Mouse (Mus musculus) neural tube, embryonic 11.5 days (tissue): ENCODE results near the gene Pcbp2. TPM values are rescaled to one million over a fixed set of nuclear protein-coding genes. Genes with fewer than 3 reads are reported as not detected.

ENCODE experiments used
- ATAC-seq: fragments of 200-750 bp; cut with Nextera tagmentation; 2 replicates; pipeline ENCODE4 v1.8.0; 2017; ENCODE audit warnings: moderate number of reproducible peaks, mild to moderate bottlenecking, moderate TSS enrichment, moderate library complexity; ENCODE audit not compliant: insufficient read depth, low FRiP score, low TSS enrichment
- DNase-seq: peaks from one replicate; pipeline ENCODE4 v3.0.0-alpha.2; 2015; ENCODE audit warnings: low spot score
- H3K27ac ChIP-seq: fragments of 300-500 bp; sonication (generic); 2 replicates; pipeline ENCODE4 v1.5.1; 2014; ENCODE audit warnings: low read depth, mild to moderate bottlenecking, low read length
- H3K27me3 ChIP-seq: fragments of 300-500 bp; sonication (generic); 2 replicates; pipeline ENCODE4 v1.6.1; 2014; ENCODE audit warnings: mild to moderate bottlenecking, low read length, mixed read lengths; ENCODE audit not compliant: control insufficient read depth, insufficient read depth
- H3K36me3 ChIP-seq: fragments of 300-500 bp; sonication (generic); 2 replicates; pipeline ENCODE4 v1.6.1; 2014; ENCODE audit warnings: mild to moderate bottlenecking, low read length, moderate library complexity, mixed read lengths; ENCODE audit not compliant: control insufficient read depth, insufficient read depth
- H3K4me1 ChIP-seq: fragments of 300-500 bp; sonication (generic); 2 replicates; pipeline ENCODE4 v1.6.1; 2014; ENCODE audit warnings: low read length, mixed read lengths; ENCODE audit not compliant: control insufficient read depth, insufficient read depth
- H3K4me2 ChIP-seq: fragments of 300-500 bp; sonication (generic); 2 replicates; pipeline ENCODE4 v1.6.1; 2014; ENCODE audit warnings: low read depth, mild to moderate bottlenecking, moderate library complexity
- H3K4me3 ChIP-seq: fragments of 300-500 bp; sonication (generic); 2 replicates; pipeline ENCODE4 v1.5.1; 2014; ENCODE audit warnings: low read depth, low read length
- H3K9ac ChIP-seq: fragments of 300-500 bp; sonication (generic); 2 replicates; pipeline ENCODE4 v1.6.1; 2014; ENCODE audit warnings: mild to moderate bottlenecking, low read length
- H3K9me3 ChIP-seq: fragments of 300-500 bp; sonication (generic); 2 replicates; pipeline ENCODE4 v1.6.1; 2016; ENCODE audit warnings: low read length; ENCODE audit not compliant: control insufficient read depth
- WGBS: fragments of 180-500 bp; shearing (Covaris S2); extraction: QIAGEN DNeasy Blood & Tissue Kit; methylation state at CpG from one replicate; pipeline ENCODE4 v1.1.7; 2014; 5-methylcytosine and 5-hydroxymethylcytosine counted together
- polyA plus RNA-seq: library from polyadenylated mRNA; unstranded; fragments of >200 nt; fragmentation: Nextera tagmentation; extraction: Ambion mirVana; gene quantifications from 2 replicates; pipeline ENCODE4 v1.2.1, GENCODE M21; 2014

The Pcbp2 gene
- 220 and 232 TPM in 2 replicates for polyA plus RNA-seq

DNA sequence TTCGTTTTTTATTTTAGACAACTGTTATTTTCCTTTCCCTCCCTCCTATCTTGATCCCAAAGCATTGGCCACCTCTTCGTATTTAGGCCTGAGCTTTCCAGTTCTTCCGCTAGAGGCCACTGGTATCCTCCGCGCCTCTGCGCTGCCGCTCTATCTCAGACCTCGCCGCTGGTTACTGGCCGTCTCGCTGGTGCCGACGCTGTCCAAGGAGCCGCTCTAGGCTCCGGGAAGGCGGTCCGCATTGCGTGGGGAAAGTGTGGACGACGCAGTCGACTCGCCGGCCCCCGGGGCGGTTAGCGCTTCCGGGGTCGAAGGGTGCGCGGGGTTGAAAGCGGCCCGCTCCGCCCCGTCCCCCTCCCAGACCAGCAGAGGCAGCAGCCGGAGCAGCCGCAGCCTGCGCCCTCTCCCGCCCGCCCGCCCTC lies at the start of gene Pcbp2:
Gene Pcbp2 (plus strand): TSS at position 357 of the 422 bp plus-strand sequence.
- Histone ChIP-seq H3K4me1 (peaks cover 13% of the 10 kb centered on the region), H3K27me3 (no peaks in the 10 kb centered on the region), H3K4me2 (peak within 1 kb of the TSS; percentile 58), H3K4me3 (peak within 1 kb of the TSS; percentile 80), H3K27ac (peak within 1 kb of the TSS; percentile 97), H3K36me3 (no peaks in the 10 kb centered on the region), H3K9ac (peak within 1 kb of the TSS; percentile 98), H3K9me3 (no peaks in the 10 kb centered on the region)
- ATAC-seq: peak; percentile 96
- peak; percentile 98 for DNase-seq
- WGBS: under 1% methylated on average over 35 of the region's 40 CpGs

- H3K4me1 ChIP-seq: no peaks in the 10 kb centered on the region
- no peaks in the 10 kb centered on the region for H3K9me3 ChIP-seq
- ATAC-seq (no peak), DNase-seq (no peak)
- 68% methylated on average over 1 of the region's 1 CpGs for WGBS
- H3K4me3 ChIP-seq: no peak overlapping the region
- H3K4me2 ChIP-seq: no peak overlapping the region
- no peak overlapping the region for H3K9ac ChIP-seq
- no peaks in the 10 kb centered on the region for H3K27me3 ChIP-seq
- H3K27ac ChIP-seq: no peak overlapping the region
- no peaks in the 10 kb centered on the region for H3K36me3 ChIP-seq
These were observed 49.4 kb upstream of the Pcbp2 start for GRCm38 (mm10) chr15:102420986-102421385.

DNA sequence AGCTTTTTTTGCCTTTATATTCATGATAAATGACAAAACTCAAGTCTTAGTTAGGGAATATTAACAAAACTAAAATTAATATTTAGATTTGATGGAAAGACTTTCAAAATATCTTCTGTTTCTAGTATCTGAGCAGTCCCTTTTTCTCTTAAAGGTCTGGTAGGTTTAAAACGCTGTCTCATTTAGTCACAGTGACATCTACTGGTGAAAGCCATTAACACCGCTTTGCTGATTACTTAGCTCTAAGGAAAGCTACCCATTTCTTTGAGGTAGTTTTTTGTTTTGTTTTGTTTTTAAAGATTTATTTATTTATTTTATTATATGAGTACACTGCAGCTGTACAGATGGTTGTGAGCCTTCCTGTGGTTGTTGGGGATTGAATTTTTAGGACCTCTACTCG lies 48.9 kb upstream of the Pcbp2 start:
- DNase-seq: peak; percentile 31
- no peaks in the 10 kb centered on the region for H3K27me3 ChIP-seq
- 67% methylated on average over 3 of the region's 3 CpGs for WGBS
- no peak overlapping the region for H3K27ac ChIP-seq
- no peak for ATAC-seq
- H3K36me3 ChIP-seq: no peaks in the 10 kb centered on the region
- no peaks in the 10 kb centered on the region for H3K9me3 ChIP-seq
- no peaks in the 10 kb centered on the region for H3K4me1 ChIP-seq
- no peak overlapping the region for H3K9ac ChIP-seq
- no peak overlapping the region for H3K4me2 ChIP-seq
- no peak overlapping the region for H3K4me3 ChIP-seq

- H3K4me2 ChIP-seq: no peak overlapping the region
- H3K4me1 ChIP-seq: no peaks in the 10 kb centered on the region
- H3K4me3 ChIP-seq: no peak overlapping the region
- no peaks in the 10 kb centered on the region for H3K27me3 ChIP-seq
- DNase-seq (no peak), ATAC-seq (no peak)
- H3K9ac ChIP-seq: no peak overlapping the region
- H3K9me3 ChIP-seq: no peaks in the 10 kb centered on the region
- H3K36me3 ChIP-seq: 0 out of 2 replicates have a peak, but pooled peaks cover 6% of the 10 kb centered on the region
- whole genome bisulfite sequencing: 92% methylated on average over 2 of the region's 2 CpGs
- no peak overlapping the region for H3K27ac ChIP-seq
These were observed 46.6 kb upstream of the Pcbp2 start for GRCm38 (mm10) chr15:102423602-102424240.

GRCm38 (mm10) chr15:102424657-102425056 lies 45.7 kb upstream of the Pcbp2 start:
- Histone ChIP-seq H3K9ac (no peak overlapping the region), H3K9me3 (no peaks in the 10 kb centered on the region), H3K4me3 (no peak overlapping the region), H3K27me3 (no peaks in the 10 kb centered on the region), H3K27ac (no peak overlapping the region), H3K4me2 (no peak overlapping the region), H3K4me1 (no peaks in the 10 kb centered on the region), H3K36me3 (0 out of 2 replicates have a peak, but pooled peaks cover 6% of the 10 kb centered on the region)
- DNase-seq (no peak), ATAC-seq (no peak)
- 92% methylated on average over 2 of the region's 2 CpGs for WGBS

DNA sequence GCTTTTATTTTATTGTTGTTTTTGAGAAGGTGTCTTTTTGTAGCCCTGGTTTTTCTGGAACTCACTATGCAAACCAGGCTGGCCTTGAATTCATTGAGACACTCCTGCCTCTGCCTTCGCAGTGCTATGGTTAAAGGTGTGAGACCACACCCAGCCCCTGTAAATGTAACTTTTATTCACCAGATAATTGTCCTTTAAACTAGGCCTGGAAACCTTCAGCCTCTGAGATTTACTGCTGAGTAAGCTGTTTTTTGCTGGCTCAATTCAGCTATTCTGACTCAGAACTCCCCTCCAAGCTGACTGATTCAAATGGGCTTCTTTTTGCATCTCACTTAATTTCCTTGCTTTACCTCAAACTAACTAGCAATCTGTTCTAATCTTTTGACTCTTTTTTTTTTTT lies 43.4 kb upstream of the Pcbp2 start:
- WGBS: 100% methylated on average over 1 of the region's 1 CpGs
- H3K9ac ChIP-seq: no peak overlapping the region
- no peak overlapping the region for H3K4me2 ChIP-seq
- no peaks in the 10 kb centered on the region for H3K9me3 ChIP-seq
- H3K36me3 ChIP-seq: peaks cover 9% of the 10 kb centered on the region
- ATAC-seq (no peak), DNase-seq (no peak)
- H3K4me1 ChIP-seq: no peaks in the 10 kb centered on the region
- H3K27ac ChIP-seq: no peak overlapping the region
- H3K27me3 ChIP-seq: no peaks in the 10 kb centered on the region
- no peak overlapping the region for H3K4me3 ChIP-seq

- Histone ChIP-seq H3K27ac (no peak overlapping the region), H3K4me1 (no peaks in the 10 kb centered on the region), H3K27me3 (no peaks in the 10 kb centered on the region), H3K36me3 (peaks cover 6% of the 10 kb centered on the region), H3K4me2 (no peak overlapping the region), H3K9ac (no peak overlapping the region), H3K4me3 (no peak overlapping the region), H3K9me3 (no peaks in the 10 kb centered on the region)
- WGBS: 84% methylated on average over 1 of the region's 1 CpGs
- ATAC-seq: no peak
- DNase-seq: no peak
These were observed 38.3 kb upstream of the Pcbp2 start for GRCm38 (mm10) chr15:102432046-102432445.

- no peak overlapping the region for H3K27ac ChIP-seq
- H3K27me3 ChIP-seq: no peaks in the 10 kb centered on the region
- ATAC-seq (no peak), DNase-seq (no peak)
- peaks cover 3% of the 10 kb centered on the region for H3K36me3 ChIP-seq
- H3K9me3 ChIP-seq: no peaks in the 10 kb centered on the region
- no peak overlapping the region for H3K4me3 ChIP-seq
- H3K4me1 ChIP-seq: no peaks in the 10 kb centered on the region
- H3K9ac ChIP-seq: no peak overlapping the region
- no peak overlapping the region for H3K4me2 ChIP-seq
- 95% methylated on average over 4 of the region's 4 CpGs for WGBS
These were observed 37.2 kb upstream of the Pcbp2 start for GRCm38 (mm10) chr15:102433173-102433572.

DNA sequence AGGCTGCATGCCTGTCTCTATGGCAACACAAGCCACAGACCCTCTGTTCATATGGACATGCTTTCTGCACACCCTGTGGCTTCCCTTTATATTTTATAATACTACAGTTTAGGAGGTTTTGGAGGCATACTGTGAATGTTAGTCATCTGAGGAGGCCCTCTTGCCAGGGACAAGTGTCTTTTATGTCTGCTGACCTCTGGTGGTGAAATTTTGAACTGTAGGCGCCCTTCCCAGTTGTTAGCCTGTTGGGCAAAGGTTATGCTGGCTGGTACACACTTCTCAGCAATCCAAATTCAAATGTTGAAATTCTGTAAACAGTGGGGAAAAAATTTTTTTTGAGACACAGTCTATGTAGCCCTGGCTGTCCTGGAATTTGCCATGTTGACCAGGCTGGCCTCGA lies 27.8 kb upstream of the Pcbp2 start:
- WGBS: 49% methylated on average over 2 of the region's 2 CpGs
- no peak overlapping the region for H3K4me2 ChIP-seq

More for the DNA sequence above, 27.8 kb upstream of the Pcbp2 start:
- Histone ChIP-seq H3K4me3 (no peak overlapping the region), H3K27ac (no peak overlapping the region), H3K4me1 (no peaks in the 10 kb centered on the region), H3K36me3 (no peaks in the 10 kb centered on the region), H3K9ac (no peak overlapping the region), H3K9me3 (no peaks in the 10 kb centered on the region), H3K27me3 (no peaks in the 10 kb centered on the region)
- ATAC-seq: no peak
- peak; percentile 82 for DNase-seq
